Mouse (Mus musculus) testis, postnatal 14 days (tissue): ENCODE data around the gene Ivl.

Experiments
- DNase-seq: peaks from one replicate; pipeline ENCODE4 v3.0.0; 2021; ENCODE audit warnings: low spot score

Ivl gene

DNA sequence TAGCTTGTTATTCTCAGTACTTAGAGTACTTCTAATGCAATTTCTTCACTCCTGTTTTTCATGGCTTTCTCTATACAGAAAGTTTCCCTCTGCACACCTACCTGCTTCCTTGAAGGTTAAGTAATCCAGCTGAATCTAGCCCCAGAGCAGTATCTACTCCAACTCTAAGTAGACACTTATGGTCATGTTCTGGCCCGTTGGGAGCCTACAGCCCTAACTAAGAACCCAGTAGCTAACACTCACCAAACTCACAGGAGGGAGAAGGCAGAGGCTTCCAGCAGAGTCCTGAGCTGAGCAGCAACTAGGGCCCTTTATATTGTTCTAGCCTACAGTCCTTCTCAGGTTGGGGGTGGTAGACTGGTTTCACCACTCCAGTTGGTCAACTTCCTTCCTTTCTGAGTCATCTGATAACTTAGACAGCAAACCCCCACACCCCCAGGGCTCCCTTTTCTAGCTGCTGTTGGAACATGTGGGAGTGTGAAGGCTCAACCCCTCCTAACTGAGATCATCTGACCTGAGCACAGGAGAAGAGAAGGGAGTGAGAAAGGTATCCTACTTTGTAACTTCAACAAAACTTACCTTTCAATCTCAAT, at the start of gene Ivl:
TSS of gene Ivl (minus strand) at position 287 of the 593 bp plus-strand sequence.
- no peak for DNase-seq

DNA sequence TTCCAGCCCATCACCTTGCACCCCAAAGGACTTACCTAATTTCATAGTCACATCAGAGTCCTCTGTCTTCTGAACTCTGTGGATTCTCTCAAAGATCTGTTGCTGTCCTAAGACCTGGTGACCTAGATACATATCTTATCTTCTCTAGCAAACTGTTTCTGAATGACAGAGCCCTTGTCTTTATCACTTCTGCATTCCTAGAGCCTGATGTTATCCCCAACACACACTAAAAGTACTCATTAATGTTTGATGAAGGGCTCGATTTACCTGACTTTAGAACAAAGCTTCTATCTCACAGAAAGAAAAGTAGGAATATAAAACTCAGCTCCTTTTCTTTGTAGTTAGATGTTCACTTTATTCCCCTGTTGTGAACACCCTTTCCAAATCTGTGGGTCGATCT, 48.0 kb upstream of the Ivl start, which contains the start of gene Lce6a:
TSS of gene Lce6a (minus strand) at position 101 of the 400 bp plus-strand sequence.
- no peak for DNase-seq

DNA sequence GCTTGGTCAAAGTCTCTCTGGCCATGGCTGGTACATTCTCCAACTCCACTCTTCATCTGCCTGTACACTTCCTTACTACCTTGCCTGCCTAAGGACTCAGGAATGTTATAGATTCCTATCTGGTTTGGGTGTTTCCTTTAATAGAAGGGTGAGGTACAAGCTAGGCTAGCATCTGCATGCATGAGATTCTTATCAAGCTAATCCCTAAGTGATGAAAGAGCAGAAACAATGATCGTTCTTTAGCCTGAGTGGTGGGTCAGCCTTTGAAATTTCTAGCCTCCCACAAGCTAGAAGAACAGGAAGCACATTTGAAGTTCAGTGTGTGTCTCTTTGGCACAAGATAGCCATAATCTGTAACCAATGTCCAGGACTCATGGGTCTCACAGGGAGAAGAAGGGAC, 36.3 kb upstream of the Ivl start:
- no peak for DNase-seq

DNA sequence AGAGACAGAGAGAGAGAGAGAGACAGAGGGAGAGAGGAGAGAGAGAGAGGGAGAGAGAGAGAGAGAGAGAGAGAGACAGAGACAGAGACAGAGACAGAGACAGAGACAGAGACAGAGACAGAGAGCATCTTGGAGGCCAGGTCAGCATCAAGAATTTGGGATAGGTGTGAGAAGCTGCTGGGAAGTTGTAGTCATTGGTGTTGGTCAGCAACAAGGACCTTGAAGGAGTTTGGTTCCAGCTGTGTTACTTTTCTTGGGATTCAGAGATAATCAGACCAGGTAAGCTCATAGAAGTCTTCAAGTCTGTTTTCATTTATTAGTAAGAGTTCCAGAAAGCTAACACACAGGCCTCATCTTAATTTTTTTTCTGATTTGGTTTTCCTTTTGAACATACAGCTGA, 33.9 kb upstream of the Ivl start, which contains the start of gene 2210017I01Rik:
TSS of gene 2210017I01Rik (minus strand) at position 101 of the 400 bp plus-strand sequence.
- no peak for DNase-seq

DNA sequence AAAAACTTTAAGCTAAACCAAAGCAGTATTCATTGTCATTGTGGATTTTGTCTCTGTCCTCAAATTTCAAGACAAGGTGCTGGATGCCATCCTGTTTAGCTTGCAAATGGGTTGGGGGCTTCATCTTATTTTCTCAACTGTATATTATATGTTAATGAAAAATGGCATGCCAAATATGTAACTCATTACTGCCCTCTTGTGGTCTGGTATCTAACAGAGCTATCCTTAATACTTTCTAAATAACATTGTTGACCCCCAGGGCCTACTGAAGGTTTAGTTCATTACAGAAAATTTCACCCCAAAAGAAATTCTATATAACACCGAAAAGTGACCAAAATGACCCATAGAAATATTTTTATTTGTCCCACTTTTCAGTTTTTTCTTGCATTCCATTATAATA, 28.6 kb upstream of the Ivl start:
- DNase-seq = no peak

DNA sequence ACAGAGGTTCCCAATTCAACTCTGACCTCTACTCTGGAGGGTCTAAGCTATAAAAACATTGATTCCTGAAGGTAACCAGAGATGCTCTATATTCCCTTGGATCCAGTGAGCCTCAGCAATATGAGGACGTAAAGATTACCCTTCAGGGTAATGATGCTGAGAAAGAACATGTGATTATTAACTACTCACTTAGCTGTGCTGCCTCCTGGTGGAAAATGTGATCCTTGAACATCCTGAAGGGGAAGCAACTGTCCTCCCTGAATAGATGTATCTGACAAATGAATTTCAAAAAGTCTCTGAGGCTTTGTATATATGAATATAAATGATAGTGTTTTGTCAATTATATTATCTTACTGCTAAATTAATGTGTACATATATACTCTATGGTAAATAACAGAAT, 26.9 kb upstream of the Ivl start:
- DNase-seq = no peak

DNA sequence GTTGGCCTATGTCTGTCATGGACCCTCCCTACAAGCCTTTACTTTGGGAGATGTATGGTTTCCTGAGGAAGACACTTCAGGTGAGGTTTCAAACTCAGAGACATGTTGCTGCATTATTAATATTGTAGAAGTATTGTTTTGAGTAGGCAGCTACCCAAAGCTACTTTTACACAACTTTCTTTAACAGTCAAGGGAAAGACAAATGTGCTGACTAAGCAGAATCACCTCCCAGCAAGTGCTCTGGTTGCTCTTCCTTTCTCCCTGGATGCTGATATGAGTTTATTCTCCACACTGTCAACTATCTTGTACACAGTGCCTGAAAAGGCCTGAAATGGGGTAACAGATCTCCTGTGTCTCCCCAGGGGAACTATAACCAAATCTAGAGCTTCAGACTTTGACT, 26.4 kb upstream of the Ivl start:
- no peak for DNase-seq

DNA sequence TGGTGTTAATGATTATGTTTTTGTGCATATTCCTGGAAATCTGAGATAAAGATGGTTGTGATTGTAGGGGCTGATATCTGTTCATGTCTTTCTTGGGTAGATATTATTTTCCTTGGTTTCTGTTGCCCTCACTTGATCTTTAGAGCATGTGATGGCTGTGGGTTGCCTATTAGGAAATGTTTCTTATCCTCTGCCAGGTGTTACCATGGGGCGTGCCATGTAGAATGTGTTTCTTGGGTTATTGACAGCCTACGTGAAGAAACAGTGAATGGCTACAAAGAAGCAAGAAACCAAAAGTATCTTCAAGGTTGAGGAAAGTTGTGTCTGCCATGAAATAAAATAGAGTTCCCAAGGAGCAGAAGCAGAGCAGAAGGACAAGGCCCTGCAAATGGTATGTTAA, 24.9 kb upstream of the Ivl start:
- no peak for DNase-seq

DNA sequence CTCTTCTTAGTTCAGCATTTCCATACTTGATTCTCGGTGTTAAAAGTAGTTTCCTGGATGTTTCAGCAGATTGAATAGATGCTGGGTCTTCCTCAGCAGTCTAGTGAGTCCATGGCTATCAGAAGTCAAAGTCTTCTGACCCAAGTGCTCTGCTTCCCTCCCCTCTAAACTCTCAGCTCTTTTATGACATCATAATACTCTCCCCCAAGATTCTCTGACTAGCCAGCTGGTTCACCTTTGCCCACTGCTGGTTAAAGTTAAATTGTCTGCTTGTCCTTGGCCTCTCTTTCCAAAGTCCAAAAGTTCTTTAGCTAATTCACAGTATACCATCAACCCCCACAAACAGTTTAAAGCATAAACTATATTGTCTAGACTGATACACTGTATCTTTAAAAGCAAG, 15.3 kb upstream of the Ivl start, which contains the start of gene Smcp:
TSS of gene Smcp (minus strand) at position 140 of the 400 bp plus-strand sequence.
- DNase-seq = no peak

DNA sequence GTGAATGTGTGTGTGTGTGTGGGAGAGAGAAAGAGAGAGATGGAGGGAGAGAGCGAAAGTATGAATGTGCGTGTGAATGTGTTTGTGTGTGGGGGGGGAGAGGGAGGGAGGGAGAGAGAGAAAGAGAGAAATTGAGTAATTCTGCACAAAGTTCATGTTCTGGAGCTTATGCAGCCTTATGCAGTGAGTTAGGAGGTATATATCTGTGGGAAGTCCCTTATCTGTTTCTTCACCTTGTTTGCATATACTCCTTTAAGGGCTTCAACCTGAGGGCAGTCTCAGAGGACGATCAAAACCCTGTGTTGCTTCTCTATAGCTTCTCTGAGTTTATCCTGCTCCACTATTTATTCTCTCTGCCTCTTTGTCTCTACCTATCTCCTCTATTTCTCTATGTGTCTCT, 13.7 kb upstream of the Ivl start:
- DNase-seq = no peak

DNA sequence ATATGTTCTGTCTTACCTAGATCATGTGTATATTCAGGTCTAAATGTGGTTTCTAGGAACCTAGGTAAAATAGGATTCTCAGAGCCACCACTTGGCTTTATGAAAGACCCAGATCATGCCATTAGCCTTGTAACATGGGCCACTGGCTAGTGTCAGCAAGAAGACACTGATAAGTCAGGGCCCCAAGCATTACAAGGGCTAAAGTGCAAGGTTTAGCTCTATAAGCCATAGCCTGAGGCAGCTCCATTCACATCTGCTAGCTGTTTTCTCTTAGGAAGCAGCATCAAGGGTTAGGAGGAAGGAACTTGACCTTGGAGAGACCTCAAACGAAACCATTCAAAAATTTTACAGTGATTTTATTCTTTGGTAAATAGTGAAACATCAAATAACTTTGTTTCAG, 11.5 kb upstream of the Ivl start:
- DNase-seq = no peak

DNA sequence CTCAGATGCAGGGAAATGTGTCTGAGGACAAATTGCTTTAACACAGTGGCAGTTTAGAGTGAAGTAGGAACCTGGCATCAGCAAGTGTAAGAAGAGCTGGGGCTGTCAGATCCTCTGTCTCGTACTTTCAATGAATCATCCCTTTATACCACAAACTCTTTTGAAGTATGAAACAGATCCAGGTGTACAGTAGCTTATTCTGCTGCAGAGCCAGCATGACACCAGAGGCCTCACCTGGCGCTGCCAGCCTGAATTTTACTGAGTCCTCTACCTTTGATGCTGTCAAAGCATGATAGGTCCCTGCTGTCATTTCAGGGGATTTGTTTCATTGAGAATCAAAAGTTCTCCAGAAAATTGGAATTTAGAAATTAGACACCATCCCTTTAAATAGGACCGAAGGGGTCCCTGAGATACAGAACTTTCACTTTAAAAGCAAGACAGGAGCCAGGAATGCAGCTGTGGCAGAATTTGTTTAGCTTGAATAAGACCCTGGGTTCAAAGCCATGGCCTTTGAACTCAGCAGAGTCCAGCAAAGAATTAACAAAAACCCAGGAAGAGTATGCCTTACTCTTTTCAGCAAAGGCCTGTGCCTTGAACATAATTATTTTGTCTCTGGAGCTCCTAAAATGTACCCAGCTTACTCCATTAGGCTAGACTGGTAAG, 9.8 kb upstream of the Ivl start:
- DNase-seq = no peak

DNA sequence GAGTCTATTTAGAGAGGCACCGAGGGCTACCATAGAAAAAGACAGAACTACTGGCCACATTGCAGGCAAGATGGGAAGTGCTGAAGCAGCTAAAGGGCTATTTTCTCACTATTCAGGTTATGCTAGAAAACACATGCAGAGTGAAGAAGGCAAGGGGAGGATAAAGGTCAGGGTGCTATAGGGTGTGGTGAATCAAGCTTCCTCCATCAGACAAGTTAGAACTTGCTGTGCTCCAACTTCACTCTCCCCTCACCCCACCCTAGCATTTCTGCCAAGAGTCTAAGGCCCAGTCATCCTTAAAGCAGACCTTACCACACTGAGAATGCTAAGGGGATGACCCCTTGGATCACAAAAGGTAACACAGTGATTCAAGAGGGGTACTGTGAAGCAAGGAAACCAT, 6.0 kb upstream of the Ivl start:
- DNase-seq = no peak

DNA sequence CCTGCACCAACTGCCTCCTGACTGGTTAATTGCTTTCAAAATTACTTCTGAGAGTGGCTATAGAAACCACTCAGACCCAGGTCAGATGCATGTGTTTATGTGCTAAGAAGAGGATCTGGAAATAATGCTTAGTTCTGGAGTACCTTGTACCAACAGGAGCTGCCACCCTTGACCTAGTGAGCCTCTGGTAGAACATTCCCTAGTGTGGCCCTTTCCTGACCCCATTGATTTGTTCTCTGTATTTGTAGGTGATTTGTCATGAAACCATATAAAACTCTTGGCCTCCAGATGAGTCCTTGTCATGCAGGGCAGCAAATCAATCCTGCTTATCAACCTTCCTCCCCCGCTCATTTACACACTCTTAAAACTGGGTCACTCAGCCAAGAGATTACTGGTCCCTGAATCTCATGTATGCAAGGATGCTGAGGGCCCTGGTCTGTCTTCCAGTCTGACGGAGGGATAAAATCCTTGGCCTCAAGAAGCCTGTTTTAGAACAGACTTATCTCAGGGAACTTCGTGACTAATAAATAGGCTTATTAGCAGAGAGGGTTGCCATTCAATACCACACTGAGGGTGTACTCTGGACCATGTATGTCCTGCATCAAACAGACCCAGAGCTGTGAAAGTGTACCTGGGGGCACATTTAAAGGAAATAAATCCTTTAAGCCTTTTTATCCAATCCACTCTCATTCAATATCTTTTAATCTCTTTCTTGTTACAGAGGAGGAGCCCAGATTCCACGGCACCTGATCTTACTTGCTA, 5.3 kb upstream of the Ivl start:
- no peak for DNase-seq

DNA sequence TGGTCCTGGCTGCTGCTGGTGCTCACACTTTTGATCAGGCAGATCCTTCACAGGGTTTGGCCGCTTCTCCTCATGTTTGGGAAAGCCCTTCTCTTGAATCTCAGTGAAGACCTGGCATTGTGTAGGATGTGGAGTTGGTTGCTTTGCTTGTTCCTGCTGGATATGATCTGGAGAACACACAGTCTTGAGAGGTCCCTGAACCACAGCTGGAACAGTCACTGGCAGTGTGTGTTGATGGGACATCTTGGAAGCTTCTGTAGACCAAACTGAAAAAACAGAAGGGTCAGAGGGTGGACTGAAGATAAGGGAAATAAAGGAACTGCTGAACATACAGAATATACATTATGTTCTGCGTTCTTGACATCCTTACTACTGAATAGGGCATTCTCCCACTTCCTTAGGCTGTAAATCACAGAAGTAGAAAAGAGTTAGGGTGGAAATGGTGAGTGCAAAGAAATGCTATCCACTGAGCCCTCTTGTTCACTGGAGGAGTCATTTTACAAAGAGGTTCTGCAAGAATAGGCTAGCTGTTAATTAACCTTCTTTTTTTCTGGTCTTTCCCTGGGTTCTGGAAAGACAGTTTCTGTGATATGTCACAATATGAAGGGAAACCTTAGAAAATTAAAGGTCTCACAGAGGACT, 900 bp downstream of the Ivl start:
- DNase-seq = no peak

DNA sequence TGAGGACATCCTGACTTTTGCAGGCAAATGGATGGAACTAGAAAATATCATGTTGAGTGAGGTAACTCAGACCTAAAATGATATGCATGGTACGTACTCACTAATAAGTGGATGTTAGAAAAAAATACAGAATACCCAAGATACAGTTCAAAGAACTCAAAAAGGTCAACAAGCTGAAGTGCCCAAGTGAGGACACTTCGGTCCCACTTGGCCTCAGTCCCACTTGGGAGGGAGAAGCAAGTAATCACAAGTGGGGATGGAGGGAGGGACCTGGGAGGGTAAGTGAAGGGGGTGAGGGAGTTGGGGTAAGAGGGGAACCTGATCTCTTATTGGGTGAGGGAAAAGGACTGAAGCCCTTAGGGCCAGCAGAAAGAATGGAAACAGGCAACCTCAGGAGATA, 4.8 kb downstream of the Ivl start:
- DNase-seq = no peak

DNA sequence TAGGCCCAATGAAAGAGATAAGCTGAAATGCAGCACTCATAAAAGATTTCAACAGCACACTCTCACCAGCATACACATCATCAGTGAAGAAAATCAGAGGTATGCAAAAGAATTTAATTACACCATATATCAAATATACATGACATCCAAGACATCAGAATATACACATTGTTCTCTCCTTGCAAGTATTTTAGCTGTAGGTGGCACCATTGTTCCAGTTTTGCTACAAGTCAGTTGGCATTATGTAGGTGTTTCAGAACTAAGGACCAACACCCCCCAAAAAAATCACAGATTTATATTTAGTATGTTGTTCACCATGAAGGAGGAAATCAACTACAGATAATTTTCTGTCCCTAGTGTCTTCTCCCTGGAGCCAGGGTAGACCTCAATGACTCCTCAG, 8.1 kb downstream of the Ivl start:
- DNase-seq = no peak

DNA sequence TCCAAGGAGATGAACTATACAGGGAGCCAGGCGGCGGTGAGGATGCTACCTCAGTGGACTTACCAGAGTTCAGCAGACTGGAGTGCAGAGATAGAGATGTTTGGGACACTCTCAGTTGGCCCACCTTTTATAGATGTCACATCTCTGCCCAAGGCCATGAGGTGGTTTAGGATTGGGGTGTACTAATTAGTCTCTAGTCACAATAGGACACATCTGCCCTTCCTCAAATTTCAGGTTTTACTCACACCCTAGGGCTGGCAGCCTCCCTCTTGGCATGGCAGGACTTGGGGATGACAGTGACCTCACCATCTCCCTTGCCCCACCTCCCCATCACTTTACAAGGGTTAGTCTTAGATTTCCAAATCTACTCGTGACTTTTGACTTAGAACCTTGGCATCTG, 39.1 kb downstream of the Ivl start, which contains the start of gene 2310046K23Rik:
TSS of gene 2310046K23Rik (minus strand) at position 101 of the 400 bp plus-strand sequence.
- DNase-seq = no peak
